Mouse (Mus musculus) brain, embryonic 14.5 days (tissue): ENCODE measurements at regions not wholly inside any gene's neighbourhood (a gene's known extent, or its start where the extent isn't known, plus 50 kb on each side); places are given as distances from the start of the nearest gene placed in this dataset.

Source experiments
- CTCF ChIP-seq: fragments of 200-500 bp; IDR thresholded peaks from 2 replicates; pipeline ENCODE4 v1.5.1; 2012; ENCODE audit warnings: inconsistent platforms, mild to moderate bottlenecking, moderate library complexity, borderline replicate concordance; ENCODE audit not compliant: insufficient read depth, insufficient read length; ENCODE audit errors: extremely low read depth
- POLR2A ChIP-seq: fragments of 200-500 bp; IDR thresholded peaks from 2 replicates; pipeline ENCODE4 v1.6.1; 2012; ENCODE audit warnings: mild to moderate bottlenecking, inconsistent platforms, borderline replicate concordance; ENCODE audit not compliant: poor library complexity, insufficient read depth, insufficient read length, severe bottlenecking; ENCODE audit errors: extremely low read depth

GRCm38 (mm10) chr5:46830797-46831618 is 973.6 kb upstream of the Lcorl start:
- no peak for TF ChIP-seq POLR2A
- no peak for TF ChIP-seq CTCF
